Mouse (Mus musculus) adrenal gland, adult 8-10 months (tissue): ENCODE results near the gene Ttc7. TPM values are rescaled to one million over a fixed set of nuclear protein-coding genes. Genes with fewer than 3 reads are reported as not detected.

Experiments used
- DNase-seq: peaks from one replicate; pipeline ENCODE4 v3.0.0; 2022
- total RNA-seq, 4 experiments: library from RNA; stranded (reverse); gene quantifications; 2 replicates each; pipeline ENCODE4 v1.2.4; 2022

Ttc7 gene
- total RNA-seq, 4 experiments from 2014 or later = 13.5 to 18.6 (median 15.2) TPM

DNA sequence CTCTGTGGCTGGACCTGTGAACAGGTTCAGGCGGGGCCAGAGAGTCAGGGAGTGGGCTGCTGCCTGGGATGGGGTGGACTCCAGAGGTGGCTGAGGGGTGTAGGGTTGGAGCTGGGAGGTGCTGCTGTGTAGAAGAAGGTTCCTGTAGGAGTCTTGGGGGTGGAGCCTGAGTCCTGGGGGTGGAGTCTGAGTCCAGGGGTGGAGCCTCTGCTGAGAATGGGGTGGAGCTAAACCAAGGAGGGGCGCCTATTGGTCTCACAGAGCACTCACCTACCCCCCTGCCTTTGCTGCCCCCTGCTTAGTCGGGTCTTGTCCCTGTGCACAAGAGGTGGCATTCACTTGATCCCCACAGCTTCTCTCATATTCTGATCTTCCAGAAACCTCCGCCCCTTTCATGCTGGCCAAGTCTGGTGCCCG lies 31.9 kb downstream of the Ttc7 start:
- peak; percentile 35 for DNase-seq

DNA sequence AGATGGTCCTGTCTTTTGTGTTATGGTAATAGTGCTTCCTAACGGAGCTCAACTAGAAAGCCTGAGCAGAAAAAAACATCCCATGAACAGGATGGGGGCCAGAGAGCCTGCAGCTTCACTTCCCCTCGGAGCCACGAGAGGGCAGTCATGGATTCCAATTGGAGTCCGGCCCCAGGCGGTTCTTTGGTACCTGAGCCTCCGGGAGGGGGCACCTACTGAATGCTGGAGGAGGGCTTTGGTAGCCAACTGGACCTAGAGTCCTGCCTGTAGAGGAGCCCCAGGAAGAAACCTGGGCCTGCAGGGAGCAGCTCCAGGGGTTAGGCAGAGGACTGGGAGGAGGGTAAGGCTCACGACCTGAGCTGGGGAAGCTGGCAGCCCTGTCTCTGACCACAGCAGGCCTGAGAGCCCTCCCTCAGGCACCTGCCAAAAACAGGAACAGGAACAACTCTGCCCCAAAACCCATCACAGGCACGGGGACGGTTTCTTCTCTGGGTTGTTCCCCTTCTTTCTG lies 32.4 kb downstream of the Ttc7 start:
- peak; percentile 75 for DNase-seq

DNA sequence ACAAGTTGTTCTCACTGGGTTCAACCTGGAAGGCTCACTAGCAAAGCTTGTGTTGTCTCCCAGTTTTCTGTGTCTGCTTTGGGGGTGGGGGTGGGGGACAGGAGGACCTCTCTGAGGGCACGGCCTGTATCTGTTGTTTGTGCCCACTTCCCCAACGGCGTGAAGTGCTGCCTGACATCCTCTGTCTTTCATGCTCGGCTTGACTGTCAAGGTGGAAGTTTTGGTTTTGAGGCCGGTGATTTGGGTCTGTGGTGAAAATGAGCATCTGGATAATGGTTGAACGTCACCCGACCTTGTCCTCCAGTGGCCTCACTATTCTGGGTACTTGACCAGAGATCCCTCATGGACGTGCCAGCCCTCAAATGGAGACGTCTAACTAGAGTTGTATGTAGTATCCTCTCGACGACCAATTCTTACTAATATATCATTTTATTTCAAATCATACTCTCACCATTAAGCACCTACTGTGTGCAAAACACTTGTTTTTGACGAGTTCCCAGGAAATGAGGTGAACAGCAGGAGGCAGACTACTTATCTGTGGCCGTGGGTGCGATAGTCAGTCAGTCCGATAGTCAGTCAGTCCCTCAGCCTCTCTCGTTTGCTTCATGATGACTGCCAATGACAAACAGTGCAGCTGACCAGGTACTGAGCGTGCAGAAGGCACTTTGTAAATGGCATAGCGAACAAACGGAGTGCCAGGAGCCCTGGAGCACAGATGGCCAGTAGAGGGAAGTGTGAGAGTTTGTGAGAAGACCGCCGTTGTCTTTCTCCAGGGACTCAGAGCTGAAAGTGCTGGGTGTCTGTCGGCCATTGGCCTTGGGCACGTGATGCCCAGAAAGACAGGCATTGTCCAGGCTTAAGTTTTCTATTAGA lies 33.4 kb downstream of the Ttc7 start:
- no peak for DNase-seq

DNA sequence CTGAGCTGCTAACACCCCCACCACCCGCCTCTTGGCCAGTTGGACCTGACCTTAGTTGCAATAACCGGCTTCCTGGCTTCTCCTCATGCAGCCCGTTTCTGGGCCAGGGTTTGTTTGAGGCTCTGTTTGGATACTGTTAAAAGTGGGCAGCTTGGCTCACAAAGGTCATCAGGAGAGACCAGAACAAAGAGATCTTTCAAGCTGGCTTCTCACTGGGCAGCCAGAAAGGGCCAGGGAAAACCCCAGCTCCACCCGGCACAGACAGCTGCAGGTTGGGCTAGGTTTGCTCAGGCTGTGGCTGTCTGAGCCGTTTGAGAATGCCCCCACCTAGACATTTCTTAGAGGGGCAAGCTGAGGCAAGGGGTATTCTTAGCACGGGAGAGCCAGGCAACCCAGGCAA lies 34.6 kb downstream of the Ttc7 start:
- no peak for DNase-seq

DNA sequence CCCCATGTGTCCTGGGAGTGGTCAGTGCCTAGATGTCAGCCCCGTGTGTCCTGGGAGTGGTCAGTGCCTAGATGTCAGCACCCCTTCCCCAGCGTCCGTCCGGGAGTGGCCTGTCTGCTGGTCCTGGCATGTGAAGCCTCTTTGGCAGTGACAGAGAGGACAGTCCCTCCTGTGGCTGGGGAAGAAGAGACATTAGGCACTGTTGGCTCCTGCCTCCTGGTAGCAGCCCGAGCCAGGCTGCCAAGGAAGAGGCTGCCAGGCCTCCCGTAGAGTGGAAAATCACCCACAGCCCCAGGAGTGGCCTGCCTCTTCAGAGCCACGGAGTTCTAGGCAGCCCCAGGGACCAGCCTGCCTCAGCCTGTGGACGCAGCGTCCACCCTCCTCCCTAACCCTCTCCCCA lies 35.3 kb downstream of the Ttc7 start:
- DNase-seq = no peak

DNA sequence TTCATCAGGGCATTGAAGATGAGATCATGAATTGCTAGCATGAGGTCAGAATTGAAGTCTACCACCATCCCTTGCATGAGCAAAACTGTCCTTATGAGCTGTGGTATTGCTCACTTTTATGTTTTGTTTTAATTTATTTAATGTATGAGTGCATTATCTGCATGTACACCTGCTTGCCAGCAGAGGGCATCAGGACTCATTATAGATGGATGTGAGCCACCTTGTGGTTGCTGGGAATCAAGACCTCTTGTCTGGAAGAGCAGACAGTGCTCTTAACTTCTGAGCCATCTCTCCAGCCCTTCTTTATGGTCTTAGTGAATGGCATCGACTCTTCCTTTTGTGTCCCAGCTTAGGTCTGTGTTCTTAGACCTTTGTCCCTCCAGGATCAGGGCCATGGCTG lies 39.0 kb downstream of the Ttc7 start:
- no peak for DNase-seq

- no peak for DNase-seq
Measured at GRCm38 (mm10) chr17:87323215-87323614, 40.5 kb downstream of the Ttc7 start.

- no peak for DNase-seq
Measured at GRCm38 (mm10) chr17:87325501-87325900, 42.8 kb downstream of the Ttc7 start.

GRCm38 (mm10) chr17:87326987-87327386 lies 44.3 kb downstream of the Ttc7 start:
- DNase-seq = no peak

GRCm38 (mm10) chr17:87327645-87328044 lies 45.0 kb downstream of the Ttc7 start:
- DNase-seq = no peak

DNA sequence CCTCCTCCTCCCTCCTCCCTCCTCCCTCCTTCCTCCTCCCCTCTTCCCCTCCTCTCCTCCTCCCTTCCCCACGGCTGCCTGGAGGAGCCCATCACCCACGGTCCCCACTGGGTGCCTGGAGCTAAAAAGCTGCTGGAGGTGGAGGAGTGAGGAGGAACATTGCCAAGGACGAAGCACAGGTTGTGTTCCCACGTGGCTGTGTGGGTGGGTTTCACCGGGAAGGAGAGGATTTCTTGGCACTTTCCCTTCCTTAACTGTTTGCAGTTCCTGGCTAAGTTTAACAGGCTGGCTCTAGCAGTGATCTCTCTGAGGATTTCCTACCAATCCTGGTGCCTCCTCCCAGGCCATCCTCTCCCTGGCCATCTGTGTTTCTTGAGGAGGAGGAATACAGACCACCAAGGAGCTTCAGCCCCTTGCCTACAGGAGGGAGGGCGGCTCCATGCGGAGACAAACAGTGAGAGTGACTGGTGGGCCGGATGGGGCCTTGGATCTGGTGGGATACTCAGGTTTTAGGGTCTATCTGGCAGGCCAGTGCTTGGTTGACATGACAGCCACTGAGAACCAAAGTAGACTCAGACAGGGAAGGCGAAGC lies 45.6 kb downstream of the Ttc7 start:
- no peak for DNase-seq

- DNase-seq = no peak
Measured at GRCm38 (mm10) chr17:87329144-87329700, 46.5 kb downstream of the Ttc7 start.

- no peak for DNase-seq
Measured at GRCm38 (mm10) chr17:87330250-87330920, 47.7 kb downstream of the Ttc7 start.

DNA sequence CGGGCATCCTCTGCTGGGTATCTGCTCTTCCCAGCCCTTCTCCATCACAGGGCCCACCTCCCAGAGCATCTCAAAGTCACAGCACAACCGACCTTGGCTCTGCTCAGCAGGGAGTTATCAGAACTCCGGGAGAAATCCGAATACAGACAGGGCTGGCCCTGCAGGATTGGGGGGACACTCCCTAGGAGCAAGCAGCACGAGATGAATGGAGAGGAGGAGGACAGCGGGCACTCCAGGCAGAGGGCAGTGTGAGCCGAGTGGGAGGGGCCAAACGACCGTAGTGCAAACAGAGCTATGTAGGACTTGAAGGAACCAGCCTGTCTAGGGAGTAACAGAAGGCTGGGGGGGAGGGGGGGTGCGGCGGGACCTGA lies 48.2 kb downstream of the Ttc7 start:
- DNase-seq = no peak

GRCm38 (mm10) chr17:87331336-87332141 lies 48.9 kb downstream of the Ttc7 start:
- no peak for DNase-seq

DNA sequence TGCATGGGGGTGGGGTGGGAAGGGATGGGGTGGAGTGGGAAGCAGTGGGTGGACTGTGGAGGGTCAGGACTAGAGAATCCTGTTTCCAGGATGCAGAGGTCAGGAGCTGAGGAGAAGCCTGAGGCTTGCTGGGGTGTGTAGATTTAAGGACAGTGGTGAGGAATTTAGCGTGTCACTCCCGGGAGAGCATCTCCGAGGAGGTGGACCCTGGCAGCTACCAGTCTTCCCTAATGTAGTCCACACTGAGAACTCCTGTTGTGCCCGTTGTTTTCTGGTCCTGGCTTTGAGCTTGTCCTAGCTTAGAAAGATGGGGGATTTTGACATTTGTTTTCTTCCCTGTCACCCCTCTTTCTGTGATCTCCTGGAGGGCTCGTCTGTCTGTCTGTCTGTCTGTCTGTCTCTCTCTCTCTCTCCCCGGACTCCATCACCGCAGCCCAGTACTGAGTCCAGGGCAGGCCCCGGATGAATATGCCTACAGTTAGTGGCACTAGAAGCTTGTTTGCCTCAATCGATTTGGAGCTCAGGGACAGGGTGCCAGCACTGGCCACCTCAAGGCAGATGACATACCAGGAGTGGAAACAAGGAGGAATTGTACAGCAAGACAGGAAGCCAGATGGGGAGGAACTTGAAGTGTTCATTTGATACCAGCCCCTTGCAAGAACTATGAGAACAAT lies 49.6 kb downstream of the Ttc7 start:
- DNase-seq = no peak

DNA sequence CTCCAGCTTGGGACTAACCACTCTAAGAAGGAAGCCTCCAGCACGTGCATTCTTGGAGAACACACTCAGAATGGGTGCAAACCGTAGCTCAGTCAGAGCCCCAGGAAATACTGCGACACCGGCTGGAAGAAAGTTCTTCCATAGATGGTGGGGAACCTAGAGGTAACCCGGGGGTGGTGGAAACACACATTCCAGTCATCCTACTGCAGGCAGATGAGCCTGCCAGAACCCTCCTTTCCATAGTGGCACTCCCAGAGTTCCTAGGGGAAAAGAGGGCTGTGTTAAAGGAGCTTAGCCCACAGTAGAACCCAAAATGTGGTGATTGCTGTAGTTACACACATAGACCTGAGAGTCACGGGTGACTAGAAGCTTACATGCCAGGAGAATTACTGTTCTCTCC lies 50.2 kb downstream of the Ttc7 start:
- DNase-seq = no peak

DNA sequence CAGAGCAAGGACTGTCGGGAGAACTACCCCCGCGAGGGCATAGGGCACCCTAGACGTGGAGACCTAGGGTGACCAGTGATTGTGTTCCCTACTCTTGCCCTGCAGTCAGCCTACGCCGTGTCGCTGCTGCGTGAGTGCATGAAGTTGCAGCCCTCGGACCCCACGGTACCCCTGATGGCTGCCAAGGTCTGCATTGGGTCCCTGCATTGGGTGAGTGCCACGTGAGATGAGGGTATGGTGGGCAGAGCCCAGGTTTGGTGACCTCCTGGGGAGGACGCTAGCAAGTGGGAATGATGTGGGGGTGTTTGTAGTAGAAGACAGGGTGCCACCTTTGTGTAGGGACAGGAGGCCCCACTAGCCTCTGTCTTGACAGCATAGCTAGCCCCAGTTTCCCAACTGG lies 51.5 kb downstream of the Ttc7 start:
- DNase-seq = no peak

DNA sequence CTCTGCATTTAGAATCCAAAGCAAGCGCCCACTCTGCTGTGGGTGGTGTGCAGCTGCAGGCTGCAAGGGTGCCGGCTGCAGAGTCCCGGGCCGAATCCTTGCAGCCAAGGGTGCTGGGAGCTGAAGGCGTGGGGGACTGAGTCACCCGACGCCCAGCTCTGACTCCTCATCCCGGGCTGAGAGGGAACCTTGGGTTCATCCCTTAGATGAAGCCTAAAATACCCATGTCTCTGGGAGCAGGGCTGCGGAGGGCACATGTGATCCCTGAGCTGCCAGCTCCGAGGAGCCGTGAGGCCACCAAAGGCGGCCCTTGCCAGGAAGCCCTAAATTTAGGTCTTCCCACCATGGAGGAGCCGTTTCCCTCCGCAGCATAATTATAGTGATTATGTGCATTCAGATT lies 52.5 kb downstream of the Ttc7 start:
- no peak for DNase-seq

DNA sequence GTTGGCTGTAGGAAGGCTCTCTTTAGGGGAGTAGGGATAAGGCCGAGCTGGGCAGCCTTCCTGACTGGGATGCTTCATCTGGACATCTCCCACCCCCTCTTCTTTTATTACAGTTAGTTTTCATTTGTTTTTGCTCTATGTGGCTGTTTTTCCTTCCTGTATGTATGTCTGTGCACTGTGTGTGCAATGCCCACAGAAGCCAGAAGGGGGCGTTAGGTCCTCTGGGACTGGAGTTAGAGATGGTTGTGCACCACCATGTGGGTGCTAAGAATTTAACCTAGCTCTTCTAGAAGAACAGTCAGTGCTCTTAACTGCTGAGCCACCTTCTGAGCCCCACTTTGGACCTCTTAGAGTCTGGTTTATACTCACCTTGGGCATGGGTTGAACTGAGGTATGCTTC lies 53.0 kb downstream of the Ttc7 start:
- DNase-seq = no peak

- DNase-seq = no peak
Measured at GRCm38 (mm10) chr17:87336910-87337309, 54.2 kb downstream of the Ttc7 start.

GRCm38 (mm10) chr17:87337683-87338082 lies 55.0 kb downstream of the Ttc7 start:
- no peak for DNase-seq
